Mouse (Mus musculus) urinary bladder, adult 18-20 months (tissue): Measurements from ENCODE around the gene Coro2a.
"Not testable (repeated sequence)": the region's sequence is repeated elsewhere in the genome, so short reads cannot be mapped to it uniquely, and the experiment has no call there.

Experiments used
- DNase-seq, 2 experiments: peaks; one replicate each; pipeline ENCODE4 v3.0.0; 2022; ENCODE audit warnings: low spot score in 2 of 2, mixed read lengths in 2 of 2

Gene Coro2a

DNA sequence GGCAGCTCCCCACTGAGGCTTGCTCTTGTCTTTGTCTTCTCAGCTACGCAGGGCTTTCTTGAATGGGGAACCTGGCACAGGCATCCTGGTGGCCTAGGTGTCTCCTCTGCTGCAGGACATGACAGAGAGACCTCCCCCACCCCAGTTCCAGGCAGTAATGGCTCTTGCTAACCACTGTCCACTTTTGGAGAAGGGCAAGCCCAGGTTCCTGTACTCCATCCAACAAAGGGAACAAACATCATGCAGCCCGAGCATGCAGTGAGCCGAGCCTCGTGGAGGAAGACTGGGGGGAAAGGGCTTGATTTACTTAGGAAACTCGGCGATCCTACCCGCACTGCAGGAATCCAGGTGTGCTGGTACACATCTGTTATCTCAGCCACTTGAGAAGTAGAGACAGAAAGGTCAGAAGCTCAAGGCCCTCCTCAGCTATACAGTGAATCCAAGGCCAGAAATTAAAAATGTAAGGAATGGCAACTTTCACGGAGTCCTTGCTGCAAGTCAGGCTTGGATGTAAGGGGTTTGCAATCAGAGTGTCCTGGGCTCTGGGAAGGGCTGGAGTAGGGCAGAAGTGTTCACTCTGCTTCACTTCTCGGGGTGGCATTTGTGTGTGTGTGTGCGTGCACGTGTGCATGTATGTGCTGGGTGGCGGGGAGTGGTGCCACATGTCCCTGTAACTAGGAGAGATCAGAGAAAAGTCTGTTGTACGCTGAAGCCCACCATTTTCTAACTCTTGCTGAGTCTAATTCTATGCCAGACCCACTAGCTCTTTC lies 16.8 kb downstream of the Coro2a start:
- DNase-seq, result no peak

DNA sequence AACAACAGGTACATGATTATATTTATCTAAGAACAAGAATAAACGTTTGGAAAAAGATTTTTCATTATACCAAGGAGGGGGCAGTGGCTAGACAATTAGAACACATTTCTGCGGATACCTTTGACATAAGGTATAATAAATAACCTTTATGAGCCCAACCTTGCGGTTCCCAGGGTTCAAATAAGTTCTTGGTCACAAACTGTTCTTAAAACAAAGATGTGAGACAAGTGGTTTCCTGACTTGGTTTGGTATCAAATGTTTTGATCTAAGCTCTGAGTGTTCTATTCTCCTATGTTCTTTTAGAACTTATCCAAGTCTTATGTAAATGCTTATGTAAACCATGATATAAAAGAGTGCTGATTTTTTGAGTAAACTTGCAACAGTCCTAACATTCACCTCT lies 17.5 kb downstream of the Coro2a start:
- DNase-seq, result not testable (repeated sequence)

DNA sequence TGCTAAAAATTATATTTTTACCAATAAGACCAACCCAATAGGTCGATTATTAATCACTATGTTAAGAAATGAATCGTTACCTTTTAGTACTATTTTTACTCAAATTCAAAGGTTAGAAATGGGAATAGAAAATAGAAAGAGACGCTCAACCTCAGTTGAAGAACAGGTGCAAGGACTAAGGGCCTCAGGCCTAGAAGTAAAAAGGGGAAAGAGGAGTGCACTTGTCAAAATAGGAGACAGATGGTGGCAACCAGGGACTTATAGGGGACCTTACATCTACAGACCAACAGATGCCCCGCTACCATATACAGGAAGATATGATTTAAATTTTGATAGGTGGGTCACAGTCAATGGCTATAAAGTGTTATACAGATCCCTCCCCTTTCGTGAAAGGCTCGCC lies 17.9 kb downstream of the Coro2a start:
- not testable (repeated sequence) for DNase-seq

DNA sequence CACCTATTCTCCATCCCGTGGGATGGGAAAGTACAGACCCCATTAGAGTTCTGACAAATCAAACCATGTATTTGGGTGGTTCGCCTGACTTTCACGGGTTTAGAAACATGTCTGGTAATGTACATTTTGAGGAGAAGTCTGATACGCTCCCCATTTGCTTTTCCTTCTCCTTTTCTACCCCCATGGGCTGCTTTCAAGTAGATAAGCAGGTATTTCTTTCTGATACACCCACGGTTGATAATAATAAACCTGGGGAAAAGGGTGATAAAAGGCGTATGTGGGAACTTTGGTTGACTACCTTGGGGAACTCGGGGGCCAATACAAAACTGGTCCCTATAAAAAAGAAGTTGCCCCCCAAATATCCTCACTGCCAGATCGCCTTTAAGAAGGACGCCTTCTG lies 20.0 kb downstream of the Coro2a start:
- DNase-seq, result not testable (repeated sequence)

DNA sequence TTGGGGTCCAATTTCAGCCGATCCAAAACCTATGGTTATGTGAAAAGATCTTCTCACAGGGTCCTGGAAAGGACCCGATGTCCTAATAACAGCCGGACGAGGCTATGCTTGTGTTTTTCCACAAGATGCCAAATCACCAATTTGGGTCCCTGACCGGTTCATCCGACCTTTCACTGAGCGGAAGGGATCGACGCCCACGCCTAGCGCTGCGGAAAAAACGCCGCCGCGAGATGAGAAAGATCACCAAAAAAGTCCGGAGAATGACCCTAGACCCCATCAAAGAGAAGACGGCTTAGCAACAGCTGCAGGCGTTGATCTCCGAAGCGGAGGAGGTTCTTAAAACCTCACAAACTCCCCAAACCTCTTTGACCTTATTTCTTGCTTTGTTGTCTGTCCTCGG lies 20.4 kb downstream of the Coro2a start:
- not testable (repeated sequence) for DNase-seq

DNA sequence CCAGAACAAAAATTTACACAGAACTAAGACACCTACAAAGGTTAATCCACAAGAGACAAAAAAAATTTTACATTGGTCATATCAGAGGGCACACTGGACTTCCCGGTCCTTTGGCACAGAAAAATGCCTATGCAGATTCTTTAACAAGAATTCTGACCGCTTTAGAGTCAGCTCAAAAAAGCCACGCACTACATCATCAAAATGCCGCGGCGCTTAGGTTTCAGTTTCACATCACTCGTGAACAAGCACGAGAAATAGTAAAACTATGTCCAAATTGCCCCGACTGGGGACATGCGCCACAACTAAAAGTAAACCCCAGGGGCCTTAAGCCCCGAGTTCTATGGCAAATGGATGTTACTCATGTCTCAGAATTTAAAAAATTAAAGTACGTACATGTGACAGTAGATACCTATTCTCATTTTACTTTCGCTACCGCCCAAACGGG lies 21.2 kb downstream of the Coro2a start:
- not testable (repeated sequence) for DNase-seq

DNA sequence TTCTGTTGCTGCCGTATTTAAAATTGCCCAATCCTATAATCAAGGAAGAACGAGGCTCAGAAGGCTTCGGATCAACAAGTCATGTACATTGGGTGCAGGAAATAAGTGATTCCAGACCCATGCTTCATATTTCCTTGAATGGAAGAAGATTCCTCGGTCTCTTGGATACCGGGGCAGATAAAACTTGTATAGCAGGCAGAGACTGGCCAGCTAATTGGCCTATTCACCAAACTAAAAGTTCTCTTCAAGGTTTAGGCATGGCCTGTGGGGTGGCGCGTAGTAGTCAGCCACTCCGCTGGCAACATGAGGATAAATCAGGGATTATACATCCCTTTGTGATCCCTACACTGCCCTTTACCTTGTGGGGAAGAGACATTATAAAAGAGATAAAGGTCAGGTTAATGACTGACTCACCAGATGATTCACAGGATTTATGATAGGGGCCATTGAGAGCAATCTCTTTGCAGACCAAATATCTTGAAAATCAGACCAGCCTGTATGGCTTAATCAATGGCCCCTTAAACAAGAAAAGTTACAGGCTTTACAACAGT lies 23.1 kb downstream of the Coro2a start:
- DNase-seq, result not testable (repeated sequence)

DNA sequence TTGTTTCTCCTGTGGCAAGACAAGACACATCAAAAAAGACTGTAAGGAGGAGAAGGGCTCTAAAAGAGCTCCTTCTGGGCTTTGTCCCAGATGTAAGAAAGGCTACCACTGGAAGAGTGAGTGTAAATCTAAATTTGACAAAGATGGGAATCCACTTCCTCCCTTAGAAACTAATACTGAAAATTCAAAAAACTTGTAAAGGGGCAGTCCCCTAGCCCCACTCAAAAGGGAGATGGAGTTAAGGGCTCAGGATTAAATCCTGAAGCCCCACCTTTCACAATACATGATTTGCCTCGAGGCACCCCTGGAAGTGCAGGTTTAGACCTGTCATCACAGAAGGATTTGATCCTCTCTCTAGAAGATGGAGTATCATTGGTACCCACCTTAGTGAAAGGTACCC lies 23.8 kb downstream of the Coro2a start:
- no peak for DNase-seq

DNA sequence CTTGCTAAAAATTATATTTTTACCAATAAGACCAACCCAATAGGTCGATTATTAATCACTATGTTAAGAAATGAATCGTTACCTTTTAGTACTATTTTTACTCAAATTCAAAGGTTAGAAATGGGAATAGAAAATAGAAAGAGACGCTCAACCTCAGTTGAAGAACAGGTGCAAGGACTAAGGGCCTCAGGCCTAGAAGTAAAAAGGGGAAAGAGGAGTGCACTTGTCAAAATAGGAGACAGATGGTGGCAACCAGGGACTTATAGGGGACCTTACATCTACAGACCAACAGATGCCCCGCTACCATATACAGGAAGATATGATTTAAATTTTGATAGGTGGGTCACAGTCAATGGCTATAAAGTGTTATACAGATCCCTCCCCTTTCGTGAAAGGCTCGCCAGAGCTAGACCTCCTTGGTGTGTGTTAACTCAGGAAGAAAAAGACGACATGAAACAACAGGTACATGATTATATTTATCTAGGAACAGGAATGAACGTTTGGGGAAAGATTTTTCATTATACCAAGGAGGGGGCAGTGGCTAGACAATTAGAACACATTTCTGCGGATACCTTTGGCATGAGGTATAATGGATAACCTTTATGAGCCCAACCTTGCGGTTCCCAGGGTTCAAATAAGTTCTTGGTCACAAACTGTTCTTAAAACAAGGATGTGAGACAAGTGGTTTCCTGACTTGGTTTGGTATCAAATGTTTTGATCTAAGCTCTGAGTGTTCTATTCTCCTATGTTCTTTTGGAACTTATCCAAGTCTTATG lies 26.3 kb downstream of the Coro2a start:
- DNase-seq, result not testable (repeated sequence)

DNA sequence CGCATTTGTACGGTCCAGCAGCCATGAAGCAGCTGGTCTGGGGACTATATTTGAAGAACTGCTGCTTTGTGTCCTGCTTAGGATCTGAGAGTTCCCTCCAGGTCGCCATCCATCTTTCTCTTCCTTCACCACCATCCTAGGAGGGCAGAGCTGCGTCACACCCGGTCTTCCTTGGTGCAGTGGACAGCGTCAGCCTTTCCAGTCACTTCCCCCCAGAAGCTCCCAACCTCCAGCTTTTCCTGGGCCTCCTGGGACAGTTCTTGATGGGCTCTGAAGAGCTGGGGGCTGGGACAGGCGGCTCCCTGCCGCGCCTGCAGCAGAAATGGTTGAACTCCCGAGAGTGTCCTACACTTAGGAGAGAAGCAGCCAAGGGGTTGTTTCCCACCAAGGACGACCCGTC lies 27.2 kb downstream of the Coro2a start:
- no peak for DNase-seq

DNA sequence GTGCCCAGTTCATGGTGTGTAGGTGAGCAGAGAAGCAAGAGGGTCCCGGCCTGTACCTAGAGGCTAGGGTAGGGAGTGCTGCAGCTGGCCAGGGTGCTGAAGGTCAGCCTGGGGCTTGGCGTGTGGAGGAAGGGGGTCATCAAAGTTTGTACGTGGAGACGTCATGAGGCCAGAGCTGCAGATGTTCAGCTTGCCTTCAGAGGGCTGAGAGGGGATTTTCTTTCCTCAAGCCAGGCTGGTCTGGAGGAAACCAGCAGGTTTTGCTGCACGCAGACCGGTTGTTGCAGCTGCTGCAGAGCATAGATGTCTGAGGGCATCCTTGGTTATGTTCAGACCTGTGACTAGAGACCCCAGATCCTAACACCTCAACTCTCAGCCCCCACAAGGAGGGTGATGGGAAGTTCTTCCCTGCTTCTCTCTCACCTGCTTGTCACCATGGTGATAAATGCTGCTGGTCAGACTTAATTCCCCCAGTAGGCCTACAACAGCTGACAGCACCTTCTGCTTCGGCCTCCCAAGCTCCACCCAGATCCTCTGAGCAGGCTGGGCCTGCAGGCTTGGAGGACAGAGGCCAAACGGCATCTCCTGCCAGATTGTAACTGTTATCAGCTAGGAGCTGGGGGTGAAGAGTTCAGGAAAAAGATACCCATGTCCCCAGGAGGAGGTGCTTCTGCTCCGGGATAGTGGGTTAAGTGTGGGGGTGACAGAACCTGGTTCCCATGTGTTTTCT lies 27.8 kb downstream of the Coro2a start:
- no peak for DNase-seq

DNA sequence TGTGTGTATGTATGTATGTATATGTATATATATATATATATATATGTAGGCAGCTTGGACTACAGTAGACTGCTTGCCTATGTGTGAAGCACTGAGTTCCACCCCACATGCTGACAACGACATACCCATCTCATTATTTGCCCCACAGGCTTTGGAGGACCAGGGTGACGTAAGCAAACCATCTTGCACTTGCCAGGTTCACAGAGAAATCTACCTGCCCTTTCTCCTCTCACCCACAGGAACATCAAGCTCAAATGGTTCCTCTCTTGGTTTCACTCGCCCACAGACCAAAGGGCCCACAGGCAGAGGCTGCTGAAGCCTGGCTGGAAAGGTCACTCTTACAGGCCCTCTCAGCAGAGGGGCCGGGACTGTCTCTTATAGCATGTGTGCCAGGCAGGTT lies 29.4 kb downstream of the Coro2a start:
- DNase-seq, result no peak

DNA sequence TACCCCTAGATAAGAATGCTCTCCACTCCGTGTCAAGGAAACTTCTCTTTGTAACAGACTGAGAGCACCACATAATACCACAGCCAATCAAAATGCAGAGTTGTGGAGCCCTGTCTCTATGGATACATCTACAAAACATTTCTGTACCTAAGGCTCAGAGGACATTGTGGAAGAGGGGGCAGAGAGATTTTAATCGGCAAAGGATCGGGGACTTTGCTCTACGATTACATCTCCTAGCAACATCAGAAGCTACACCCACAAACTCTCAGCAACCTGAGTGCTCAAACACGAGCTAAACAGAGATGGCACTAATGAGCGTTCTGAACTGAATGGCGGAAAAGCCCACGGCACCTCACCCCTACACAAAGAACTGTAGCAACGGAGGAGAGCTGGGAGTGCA lies 30.3 kb downstream of the Coro2a start:
- DNase-seq, result no peak

DNA sequence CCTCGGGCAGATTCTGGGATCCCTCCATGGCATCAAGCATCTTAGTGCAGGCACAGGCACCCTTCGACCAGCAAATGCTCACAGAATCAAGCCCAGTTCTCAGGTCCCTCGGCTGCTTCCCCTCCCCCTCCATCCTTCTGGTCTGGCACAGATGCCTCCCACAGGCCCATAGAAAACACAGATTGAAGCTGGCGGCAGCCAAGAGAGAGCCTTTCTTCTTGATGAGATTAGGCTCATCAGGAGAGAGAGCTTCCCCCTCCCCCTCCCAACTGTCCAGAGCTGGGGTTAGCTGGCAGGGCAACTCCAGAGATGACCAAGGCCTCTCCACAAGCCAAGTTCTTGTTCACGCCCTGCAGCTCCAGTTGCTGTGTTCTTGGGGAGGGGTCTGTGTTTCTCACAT lies 32.3 kb downstream of the Coro2a start:
- DNase-seq, result no peak

DNA sequence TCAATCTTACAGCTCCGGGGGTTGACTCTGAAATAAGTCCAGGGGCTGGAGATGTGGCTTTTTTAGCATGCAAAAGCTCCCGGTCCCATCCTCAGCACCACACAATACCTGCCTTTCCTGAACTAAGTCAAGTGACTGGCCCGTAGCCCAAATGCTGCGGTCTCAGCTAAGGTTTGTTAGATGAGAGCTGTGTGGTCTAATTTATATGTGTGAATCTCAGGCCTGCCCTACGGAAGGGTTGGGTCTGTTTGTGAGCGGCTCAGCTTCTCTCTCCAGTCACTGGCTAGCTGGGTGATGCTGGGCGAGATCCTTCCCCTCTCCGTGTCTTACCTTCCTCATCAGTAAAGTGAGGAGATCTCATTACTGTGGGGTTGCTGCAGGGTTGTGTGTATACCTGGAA lies 33.8 kb downstream of the Coro2a start:
- no peak for DNase-seq

DNA sequence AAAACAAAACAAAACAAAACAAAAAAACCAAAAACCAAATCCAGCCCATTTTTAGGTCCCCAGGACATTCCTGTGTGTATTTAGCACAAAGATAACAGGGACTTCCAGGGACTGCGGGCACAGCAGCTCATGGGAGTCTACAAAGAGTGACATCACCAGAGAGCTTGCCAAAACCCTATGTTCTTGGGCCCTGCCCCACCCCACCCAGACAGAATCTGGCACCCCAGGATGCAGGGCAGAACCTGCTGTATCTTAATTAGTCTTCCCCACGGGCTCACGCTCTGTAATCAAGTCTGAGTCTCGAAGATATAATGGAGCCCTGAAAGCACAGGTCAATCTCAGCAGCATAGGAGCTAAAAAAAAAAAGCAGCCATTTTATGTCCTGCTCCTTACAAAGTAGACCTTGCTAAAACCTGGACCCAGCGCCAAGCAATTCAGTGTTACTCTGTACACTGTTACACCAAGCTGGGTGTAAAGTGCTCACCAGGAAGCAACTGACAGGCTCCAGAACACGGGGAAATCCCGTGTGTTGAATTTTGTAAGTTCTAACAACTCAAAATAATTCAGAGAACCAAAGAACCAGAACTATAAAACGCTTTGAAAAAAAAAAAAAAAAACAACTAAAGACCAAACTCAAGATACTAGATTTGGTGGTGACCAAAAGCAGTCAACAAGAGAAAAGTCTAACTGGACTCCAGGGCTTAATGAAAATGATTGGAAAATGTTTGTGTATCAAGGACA lies 34.9 kb downstream of the Coro2a start:
- DNase-seq, result no peak

DNA sequence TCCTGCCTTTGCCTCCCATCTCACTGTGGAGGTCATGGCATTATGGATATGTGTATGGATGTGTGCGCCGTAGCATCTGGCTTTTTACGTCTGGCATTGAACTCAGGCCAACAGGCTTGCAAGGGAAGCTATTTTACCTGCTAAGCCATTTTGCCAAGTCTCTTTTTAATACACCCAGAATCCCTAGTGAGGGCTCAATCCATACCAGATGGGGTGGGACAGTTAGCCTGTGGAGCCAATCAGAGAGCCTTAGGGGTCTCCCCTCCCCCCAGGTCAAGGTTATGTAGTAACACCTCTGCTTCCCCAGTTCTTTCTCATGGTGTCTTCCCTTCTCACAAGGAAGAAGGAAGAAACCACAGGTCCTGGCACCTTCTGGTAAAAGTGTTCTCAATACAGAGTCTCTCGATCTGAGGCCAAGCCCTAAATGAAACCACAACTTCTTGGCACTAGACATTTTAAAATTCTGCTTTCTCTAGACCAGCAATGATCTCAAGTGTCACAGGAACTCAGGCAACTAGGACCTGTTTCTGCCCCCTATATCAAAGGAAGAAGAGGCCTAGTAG lies 36.5 kb downstream of the Coro2a start:
- DNase-seq, result no peak

DNA sequence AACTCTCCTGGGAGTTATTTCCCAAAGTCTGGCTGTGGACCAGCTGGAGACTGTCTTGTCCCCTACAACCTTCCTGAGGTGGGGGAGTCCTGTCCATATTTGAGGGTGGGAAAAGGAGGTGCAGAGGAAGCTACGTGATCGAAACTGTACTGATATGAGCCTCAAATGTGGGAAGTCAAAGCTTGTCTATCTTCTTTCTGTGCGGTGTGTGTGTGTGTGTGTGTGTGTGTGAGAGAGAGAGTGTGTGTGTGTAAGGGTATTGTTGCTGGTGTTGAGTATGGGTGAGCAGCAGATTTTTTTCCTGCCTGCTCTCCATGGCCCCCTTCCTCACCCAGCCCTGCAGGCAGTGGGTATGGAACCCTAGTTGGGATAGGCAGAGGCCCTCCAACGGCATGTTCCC lies 37.8 kb downstream of the Coro2a start:
- no peak for DNase-seq

DNA sequence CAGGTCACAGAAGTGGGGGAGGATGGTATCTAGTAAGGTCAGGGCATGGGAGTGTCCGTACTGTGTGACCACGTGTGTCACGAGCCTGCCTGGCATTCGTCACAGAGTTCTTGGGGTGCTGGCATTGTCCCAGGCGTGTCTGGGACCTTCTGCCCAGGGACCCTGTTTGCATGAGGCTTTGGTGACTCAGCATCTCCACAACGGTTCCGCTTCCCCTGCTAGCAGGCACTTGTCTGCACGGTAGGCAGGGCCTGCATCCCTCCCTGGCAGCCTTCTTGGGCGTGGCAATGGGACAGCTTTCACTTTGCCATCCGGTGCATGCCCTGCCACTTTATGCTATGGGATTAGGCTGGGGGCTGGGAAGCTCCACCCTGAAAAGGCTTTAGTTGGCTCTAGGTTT lies 38.2 kb downstream of the Coro2a start:
- DNase-seq, result peak; percentile 50 to 80

DNA sequence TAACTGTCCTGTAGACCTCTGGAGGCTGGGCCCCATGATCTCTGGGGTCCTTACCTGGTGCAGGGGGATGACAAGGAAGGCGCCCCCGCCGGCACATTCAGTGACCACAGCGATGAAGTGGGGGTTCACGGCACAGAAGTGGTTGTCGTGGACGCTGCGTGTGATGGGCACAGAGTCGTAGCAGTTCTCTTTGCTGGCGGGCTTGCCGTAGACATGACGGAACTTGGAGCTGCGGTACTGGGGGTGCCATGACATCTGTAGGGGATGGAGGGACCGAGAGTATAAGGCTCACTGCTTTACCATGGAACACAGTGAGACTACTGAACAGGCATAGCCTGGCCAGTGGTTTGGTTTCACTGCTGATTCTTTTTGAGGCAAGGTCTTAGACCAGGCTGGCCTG lies 39.2 kb downstream of the Coro2a start:
- DNase-seq, result no peak

DNA sequence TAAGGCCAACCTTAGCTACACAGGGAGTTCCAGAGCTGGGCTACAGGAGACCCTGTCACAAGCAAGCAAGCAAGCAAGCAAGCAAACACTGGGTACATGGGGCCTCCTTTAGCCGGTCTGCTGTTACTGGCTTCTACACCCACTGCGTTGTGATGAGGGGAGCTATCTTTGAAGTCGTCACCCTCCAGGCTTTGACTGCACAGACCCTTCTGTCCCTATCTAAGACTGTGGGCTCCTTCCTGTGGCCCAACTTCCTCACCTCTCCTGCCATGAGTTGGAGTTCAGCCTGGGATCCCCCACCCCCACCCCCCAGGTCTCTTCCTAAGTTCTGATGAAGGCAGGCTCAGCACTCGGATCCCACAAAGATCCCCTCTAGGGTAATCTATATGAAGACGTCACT lies 40.0 kb downstream of the Coro2a start:
- no peak for DNase-seq
